Mouse (Mus musculus) embryonic facial prominence, embryonic 15.5 days (tissue): ENCODE results near the gene Txndc8. TPM values are rescaled to one million over a fixed set of nuclear protein-coding genes. Genes with fewer than 3 reads are reported as not detected.

ENCODE experiments used
- ATAC-seq: fragments of 200-750 bp; cut with Nextera tagmentation; 2 replicates; pipeline ENCODE4 v1.8.0; 2017; ENCODE audit warnings: low read depth, moderate TSS enrichment; ENCODE audit not compliant: insufficient number of reproducible peaks, low FRiP score, low TSS enrichment
- H3K27ac ChIP-seq: fragments of 300-500 bp; sonication (generic); replicated peaks from 2 replicates; pipeline ENCODE4 v1.5.1; 2015; ENCODE audit warnings: mild to moderate bottlenecking, inconsistent platforms
- H3K27me3 ChIP-seq: fragments of 300-500 bp; sonication (generic); 2 replicates; pipeline ENCODE4 v1.6.1; 2015; ENCODE audit warnings: inconsistent platforms
- H3K36me3 ChIP-seq: fragments of 300-500 bp; sonication (generic); 2 replicates; pipeline ENCODE4 v1.6.1; 2015; ENCODE audit warnings: mild to moderate bottlenecking, inconsistent platforms
- H3K4me1 ChIP-seq: fragments of 300-500 bp; sonication (generic); 2 replicates; pipeline ENCODE4 v1.6.1; 2015; ENCODE audit warnings: inconsistent platforms
- H3K4me2 ChIP-seq: fragments of 300-500 bp; sonication (generic); replicated peaks from 2 replicates; pipeline ENCODE4 v1.6.1; 2015; ENCODE audit warnings: mild to moderate bottlenecking, inconsistent platforms
- H3K4me3 ChIP-seq: fragments of 300-500 bp; sonication (generic); replicated peaks from 2 replicates; pipeline ENCODE4 v1.5.1; 2015; ENCODE audit warnings: mild to moderate bottlenecking, inconsistent platforms
- H3K9ac ChIP-seq: fragments of 300-500 bp; sonication (generic); 2 replicates; pipeline ENCODE4 v1.6.1; 2015; ENCODE audit warnings: inconsistent platforms
- H3K9me3 ChIP-seq: fragments of 300-500 bp; sonication (generic); replicated peaks from 2 replicates; pipeline ENCODE4 v1.6.1; 2016; ENCODE audit warnings: inconsistent platforms
- WGBS: fragments of 180-500 bp; shearing (Covaris S2); methylation state at CpG from one replicate; pipeline ENCODE4 v1.1.7; 2015; 5-methylcytosine and 5-hydroxymethylcytosine counted together
- polyA plus RNA-seq: library from polyadenylated mRNA; unstranded; fragments of >200 nt; fragmentation: Nextera tagmentation; extraction: Ambion mirVana; gene quantifications from 2 replicates; pipeline ENCODE4 v1.2.1, GENCODE M21; 2015

Txndc8 gene
- polyA plus RNA-seq, 1 experiment from 2014 or later: not detected

GRCm38 (mm10) chr4:57956029-57956960 is 52.6 kb downstream of the Txndc8 start, which contains the start of gene Txn1:
Gene Txn1 (minus strand): TSS chr4:57956411.
- Histone ChIP-seq H3K4me2 (peak within 1 kb of the TSS; percentile 63), H3K4me1 (peaks cover 34% of the 10 kb centered on the region), H3K4me3 (peak within 1 kb of the TSS; percentile 87), H3K27ac (peak within 1 kb of the TSS; percentile 95), H3K9ac (peak within 1 kb of the TSS; percentile 76), H3K27me3 (no peaks in the 10 kb centered on the region), H3K9me3 (no peaks in the 10 kb centered on the region), H3K36me3 (peaks cover 7% of the 10 kb centered on the region)
- ATAC-seq: peak; percentile 99
- WGBS: under 1% methylated on average over 71 of the region's 71 CpGs

GRCm38 (mm10) chr4:57955544-57955958 is 53.4 kb downstream of the Txndc8 start:
- Histone ChIP-seq H3K36me3 (peaks cover 15% of the 10 kb centered on the region), H3K4me1 (peaks cover 34% of the 10 kb centered on the region), H3K9me3 (no peaks in the 10 kb centered on the region), H3K4me3 (peak overlapping the region; percentile 87), H3K27me3 (no peaks in the 10 kb centered on the region), H3K9ac (peak overlapping the region; percentile 76), H3K4me2 (peak overlapping the region; percentile 63), H3K27ac (peak overlapping the region; percentile 95)
- ATAC-seq: 0 out of 2 replicates have a peak, but pooled peaks have one; percentile 3
- under 1% methylated on average over 25 of the region's 25 CpGs for WGBS

DNA sequence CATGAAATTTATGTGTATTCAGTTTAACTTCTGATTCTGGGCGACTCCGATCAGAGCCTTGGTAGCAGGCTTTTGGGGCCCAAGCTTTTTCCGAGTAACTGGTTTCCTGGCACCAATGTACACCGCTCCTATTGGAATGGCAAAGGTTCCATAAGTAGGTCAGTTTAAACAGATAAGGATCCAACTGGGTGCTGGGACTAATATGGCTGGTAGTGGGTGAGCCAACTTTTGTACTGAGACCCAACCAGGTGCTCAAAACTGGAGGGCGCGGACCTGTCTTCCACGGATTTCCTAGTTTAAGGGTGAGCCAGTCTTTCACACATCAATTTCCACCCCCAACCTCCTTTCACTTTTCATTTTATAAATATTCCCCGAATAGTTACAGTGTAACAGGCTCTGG is 53.9 kb downstream of the Txndc8 start:
- Histone ChIP-seq H3K9me3 (no peaks in the 10 kb centered on the region), H3K9ac (peak overlapping the region; percentile 76; the same call in 1 of the 2 replicates), H3K4me3 (peak overlapping the region; percentile 87), H3K4me2 (peak overlapping the region; percentile 63), H3K27me3 (no peaks in the 10 kb centered on the region), H3K27ac (peak overlapping the region; percentile 95; the same call in 1 of the 2 replicates), H3K36me3 (peaks cover 19% of the 10 kb centered on the region), H3K4me1 (peaks cover 34% of the 10 kb centered on the region)
- no peak for ATAC-seq
- 67% methylated on average over 8 of the region's 8 CpGs for WGBS

- H3K4me1 ChIP-seq: peaks cover 34% of the 10 kb centered on the region
- WGBS: 69% methylated on average over 6 of the region's 6 CpGs
- H3K27me3 ChIP-seq: no peaks in the 10 kb centered on the region
- peak overlapping the region; percentile 87 for H3K4me3 ChIP-seq
- H3K27ac ChIP-seq: no peak overlapping the region
- ATAC-seq: no peak
- no peaks in the 10 kb centered on the region for H3K9me3 ChIP-seq
- peaks cover 23% of the 10 kb centered on the region for H3K36me3 ChIP-seq
- peak overlapping the region; percentile 63 for H3K4me2 ChIP-seq
- no peak overlapping the region for H3K9ac ChIP-seq
These were observed 54.3 kb downstream of the Txndc8 start for GRCm38 (mm10) chr4:57954580-57954979.

DNA sequence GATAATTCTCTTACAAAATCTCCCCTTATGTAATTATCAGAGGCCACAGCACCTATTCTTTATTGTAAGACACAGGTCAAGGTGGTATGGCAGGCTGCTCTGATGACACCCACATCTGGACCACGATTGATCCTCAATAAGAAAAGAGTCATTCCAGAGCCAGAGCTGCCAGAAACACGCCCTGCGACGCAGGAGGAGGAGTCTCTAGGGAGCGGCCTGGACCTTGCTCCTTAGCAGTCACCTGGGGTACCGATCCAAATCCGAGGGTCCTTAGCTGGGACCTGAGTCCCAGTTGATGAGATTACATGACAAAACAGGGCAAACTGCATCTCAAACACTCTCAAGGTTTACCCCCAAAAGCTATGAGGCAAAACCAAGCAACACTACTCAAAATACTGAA is 55.1 kb downstream of the Txndc8 start:
- H3K4me3 ChIP-seq: no peak overlapping the region
- ATAC-seq: no peak
- peaks cover 31% of the 10 kb centered on the region for H3K36me3 ChIP-seq
- no peak overlapping the region; the same call in 1 of the 2 replicates for H3K4me2 ChIP-seq
- no peaks in the 10 kb centered on the region for H3K27me3 ChIP-seq
- H3K9ac ChIP-seq: no peak overlapping the region
- peaks cover 34% of the 10 kb centered on the region for H3K4me1 ChIP-seq
- WGBS: 92% methylated on average over 7 of the region's 7 CpGs
- no peak overlapping the region for H3K27ac ChIP-seq
- no peaks in the 10 kb centered on the region for H3K9me3 ChIP-seq

DNA sequence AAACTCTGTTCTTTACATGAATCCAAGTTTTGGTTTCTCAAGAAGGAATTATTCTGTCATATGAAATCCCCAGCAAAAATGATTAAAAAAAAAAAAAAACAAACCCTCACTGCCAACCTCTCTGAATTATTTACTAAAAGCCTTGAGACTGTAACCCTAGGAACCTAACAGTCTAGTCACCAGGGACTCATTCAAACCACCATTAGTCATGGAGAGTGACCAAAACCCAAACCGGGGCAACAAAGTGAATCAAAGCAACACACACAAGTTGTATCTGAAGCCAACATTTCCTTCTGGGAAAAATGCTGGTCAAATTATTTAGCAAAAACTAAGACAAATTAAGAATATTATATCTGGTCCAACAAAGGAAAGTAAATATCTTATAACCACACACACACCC is 56.0 kb downstream of the Txndc8 start:
- H3K9me3 ChIP-seq: no peaks in the 10 kb centered on the region
- WGBS: 79% methylated on average over 1 of the region's 1 CpGs
- no peak overlapping the region for H3K9ac ChIP-seq
- peaks cover 34% of the 10 kb centered on the region for H3K4me1 ChIP-seq
- peaks cover 39% of the 10 kb centered on the region for H3K36me3 ChIP-seq
- no peak overlapping the region for H3K27ac ChIP-seq
- ATAC-seq: no peak
- H3K4me2 ChIP-seq: no peak overlapping the region
- no peak overlapping the region for H3K4me3 ChIP-seq
- H3K27me3 ChIP-seq: no peaks in the 10 kb centered on the region

- ATAC-seq: no peak
- H3K27ac ChIP-seq: no peak overlapping the region
- H3K4me1 ChIP-seq: peaks cover 29% of the 10 kb centered on the region
- no peaks in the 10 kb centered on the region for H3K27me3 ChIP-seq
- no peak overlapping the region for H3K9ac ChIP-seq
- no peak overlapping the region for H3K4me2 ChIP-seq
- WGBS: 89% methylated on average over 3 of the region's 3 CpGs
- peaks cover 39% of the 10 kb centered on the region for H3K36me3 ChIP-seq
- no peaks in the 10 kb centered on the region for H3K9me3 ChIP-seq
- no peak overlapping the region for H3K4me3 ChIP-seq
These were observed 56.5 kb downstream of the Txndc8 start for GRCm38 (mm10) chr4:57952416-57952815.

DNA sequence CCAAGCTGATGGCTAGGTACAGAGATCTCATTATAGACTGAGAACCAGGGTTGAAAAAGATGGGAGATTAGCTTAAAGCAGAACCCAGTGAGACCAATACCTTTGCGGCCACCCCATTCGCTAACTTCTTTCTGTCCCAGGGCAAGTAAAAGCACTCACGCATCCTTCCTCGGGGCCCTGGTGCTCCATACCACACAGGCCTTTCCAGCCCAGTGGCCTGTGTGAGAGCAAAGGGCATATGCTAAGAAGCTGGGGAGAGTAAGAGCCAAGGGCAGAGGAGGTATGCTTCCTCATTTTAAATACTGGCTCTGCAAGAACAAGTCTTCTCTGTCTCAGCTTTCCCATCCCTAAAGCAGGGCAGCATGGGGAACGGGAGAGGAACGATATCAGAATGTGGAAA is 59.1 kb downstream of the Txndc8 start:
- Histone ChIP-seq H3K9me3 (no peaks in the 10 kb centered on the region), H3K9ac (no peak overlapping the region), H3K27me3 (no peaks in the 10 kb centered on the region), H3K4me1 (peaks cover 14% of the 10 kb centered on the region), H3K4me2 (no peak overlapping the region), H3K27ac (no peak overlapping the region), H3K4me3 (no peak overlapping the region), H3K36me3 (peaks cover 60% of the 10 kb centered on the region)
- 86% methylated on average over 6 of the region's 6 CpGs for WGBS
- no peak for ATAC-seq

GRCm38 (mm10) chr4:57947476-57947875 is 61.4 kb downstream of the Txndc8 start:
- no peaks in the 10 kb centered on the region for H3K9me3 ChIP-seq
- WGBS: 88% methylated on average over 4 of the region's 4 CpGs

DNA sequence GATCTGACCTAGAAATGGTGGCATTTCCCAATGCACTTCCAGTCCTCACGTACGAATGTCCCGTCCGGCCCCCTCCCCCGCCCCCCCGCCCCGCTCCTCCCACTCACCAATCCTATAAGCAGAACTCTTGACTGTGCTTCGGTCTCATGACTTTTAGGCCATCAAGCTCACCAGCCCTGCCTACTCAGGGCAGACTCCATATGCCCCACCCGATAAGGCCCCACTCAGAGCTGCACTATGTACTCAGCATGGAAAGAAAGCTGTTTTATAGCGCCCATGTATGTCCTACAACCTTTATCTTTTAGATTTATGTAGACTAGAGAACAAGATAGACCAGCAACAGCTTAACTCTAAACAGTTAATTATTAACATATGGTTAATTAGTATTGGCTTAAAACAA is 61.9 kb downstream of the Txndc8 start:
- Histone ChIP-seq H3K4me1 (no peaks in the 10 kb centered on the region), H3K9ac (no peak overlapping the region), H3K36me3 (peaks cover 74% of the 10 kb centered on the region), H3K4me2 (no peak overlapping the region), H3K27me3 (no peaks in the 10 kb centered on the region), H3K9me3 (no peaks in the 10 kb centered on the region), H3K4me3 (no peak overlapping the region), H3K27ac (no peak overlapping the region)
- no peak for ATAC-seq
- 75% methylated on average over 10 of the region's 10 CpGs for WGBS

More at GRCm38 (mm10) chr4:57947476-57947875, 61.4 kb downstream of the Txndc8 start:
- H3K4me2 ChIP-seq: no peak overlapping the region
- no peak overlapping the region for H3K9ac ChIP-seq
- H3K27me3 ChIP-seq: no peaks in the 10 kb centered on the region
- H3K4me3 ChIP-seq: no peak overlapping the region
- no peak overlapping the region for H3K27ac ChIP-seq
- H3K4me1 ChIP-seq: no peaks in the 10 kb centered on the region
- H3K36me3 ChIP-seq: peaks cover 74% of the 10 kb centered on the region
- ATAC-seq: no peak

DNA sequence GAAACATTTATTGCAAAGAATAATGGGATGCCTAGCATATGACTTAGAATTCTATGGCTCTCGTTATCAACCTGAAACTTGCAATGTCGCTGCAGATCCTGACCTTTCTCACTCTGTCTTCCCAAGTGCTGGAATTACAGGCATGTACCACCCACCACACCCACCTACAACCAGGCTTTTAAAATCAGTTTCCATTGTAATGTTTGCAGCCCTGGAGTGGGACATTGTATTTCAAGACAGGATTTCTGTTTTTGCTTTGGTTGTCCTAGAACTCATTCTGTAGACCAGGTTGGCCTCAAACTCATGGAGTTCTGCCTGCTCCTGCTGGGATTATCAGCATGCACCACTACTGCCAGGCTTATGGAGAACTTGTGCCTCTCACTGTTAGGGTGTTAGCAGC is 66.0 kb downstream of the Txndc8 start:
- ATAC-seq: no peak
- peaks cover 35% of the 10 kb centered on the region for H3K36me3 ChIP-seq
- WGBS: 94% methylated on average over 2 of the region's 2 CpGs

More for the DNA sequence above, 66.0 kb downstream of the Txndc8 start:
- Histone ChIP-seq H3K27me3 (no peaks in the 10 kb centered on the region), H3K4me2 (no peak overlapping the region), H3K4me3 (no peak overlapping the region), H3K27ac (no peak overlapping the region), H3K9me3 (no peaks in the 10 kb centered on the region), H3K9ac (no peak overlapping the region), H3K4me1 (no peaks in the 10 kb centered on the region)
